Mouse (Mus musculus) left cerebral cortex, adult 2 months (tissue): ENCODE measurements at regions not wholly inside any gene's neighbourhood (a gene's known extent, or its start where the extent isn't known, plus 50 kb on each side); places are given as distances from the start of the nearest gene placed in this dataset.
"Not testable (repeated sequence)": the region's sequence is repeated elsewhere in the genome, so short reads cannot be mapped to it uniquely, and the experiment has no call there.

Experiments used
- DNase-seq, 2 experiments: peaks; one replicate each; pipeline ENCODE4 v3.0.0; 2021 to 2022; ENCODE audit warnings: low spot score in 2 of 2, mixed read lengths in 1 of 2; ENCODE audit errors: extremely low spot score in 1 of 2
- H3K27ac ChIP-seq: fragments of 200-600 bp; 2 replicates; pipeline ENCODE4 v1.8.1; 2022
- H3K4me3 ChIP-seq: fragments of 200-600 bp; 2 replicates; pipeline ENCODE4 v1.8.1; 2022
- CTCF ChIP-seq: fragments of 200-600 bp; IDR thresholded peaks from 2 replicates; pipeline ENCODE4 v1.8.1; 2022; ENCODE audit warnings: antibody characterized with exemption, mild to moderate bottlenecking, moderate library complexity
- intact Hi-C: fragments of 180-260 bp; cut with DNase I; formaldehyde crosslinking; loops from one replicate; pipeline ENCODE4 v1.15.1; 2025

DNA sequence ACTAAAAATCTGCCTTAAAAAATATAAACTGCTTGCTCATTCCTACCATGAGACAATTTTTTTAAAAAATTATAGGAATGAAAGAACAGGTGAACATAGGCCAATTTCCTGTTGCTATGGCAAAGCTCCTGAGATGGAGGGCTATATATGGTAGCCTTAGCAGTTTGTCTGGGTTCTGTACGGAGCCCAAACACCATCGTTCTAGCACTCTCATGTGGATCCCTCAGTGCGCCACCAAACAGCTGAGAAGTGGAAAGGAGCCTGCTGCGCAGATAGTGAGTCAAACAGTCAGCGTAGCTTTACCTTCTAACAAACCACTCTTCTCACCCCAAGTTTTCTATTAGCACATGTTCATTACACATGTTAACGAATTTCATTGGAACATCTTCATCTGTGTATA, 168.9 kb upstream of the Plcz1 start:
- no peak for TF ChIP-seq CTCF
- no peak overlapping the region for H3K27ac ChIP-seq
- intact Hi-C loops: no loop called here
- no peak overlapping the region for H3K4me3 ChIP-seq
- no peak for DNase-seq

DNA sequence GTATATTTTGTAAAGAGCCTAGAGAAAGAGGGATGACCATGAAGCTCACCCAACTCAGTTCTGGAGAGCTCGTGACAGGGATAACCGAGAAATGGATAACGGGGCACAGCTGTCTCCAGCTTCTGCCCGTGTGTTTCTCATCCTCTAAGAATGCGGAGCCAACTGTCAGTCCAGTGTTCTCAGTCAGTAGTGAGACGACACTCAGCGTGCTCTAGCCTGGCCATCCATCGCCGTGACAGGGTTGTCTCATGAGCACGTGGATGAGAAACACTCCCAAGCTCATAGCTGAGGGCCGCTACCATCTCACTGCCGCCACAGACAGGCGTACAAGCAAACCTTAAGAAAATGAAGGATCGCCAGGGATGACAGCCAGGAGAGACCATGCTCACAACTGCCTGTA, 167.8 kb upstream of the Plcz1 start:
- Histone ChIP-seq H3K4me3 (no peak overlapping the region), H3K27ac (no peak overlapping the region)
- DNase-seq: no peak
- TF ChIP-seq CTCF: no peak
- intact Hi-C loops: no loop called here

DNA sequence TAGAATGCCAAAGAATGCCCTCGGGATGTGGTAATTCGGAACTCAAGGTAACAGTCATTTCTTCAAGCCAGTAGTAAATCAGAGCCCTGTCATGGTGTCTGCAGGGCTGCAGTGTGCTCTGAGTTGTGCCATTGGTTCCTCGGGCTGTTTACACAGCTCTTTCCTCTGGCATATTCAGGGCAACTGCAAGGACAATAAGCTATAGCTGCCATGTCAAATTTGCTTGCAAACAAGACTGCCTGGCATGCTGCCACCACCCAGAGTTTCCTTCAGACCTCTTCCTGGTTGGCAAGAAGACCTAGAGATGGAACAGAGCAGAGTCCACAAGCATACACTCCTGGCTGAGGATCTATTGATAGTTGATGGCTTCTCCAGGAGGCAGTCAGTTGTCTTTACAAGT, 167.1 kb upstream of the Plcz1 start:
- Histone ChIP-seq H3K27ac (no peak overlapping the region), H3K4me3 (no peak overlapping the region)
- intact Hi-C loops: no loop called here
- no peak for TF ChIP-seq CTCF
- DNase-seq: no peak

DNA sequence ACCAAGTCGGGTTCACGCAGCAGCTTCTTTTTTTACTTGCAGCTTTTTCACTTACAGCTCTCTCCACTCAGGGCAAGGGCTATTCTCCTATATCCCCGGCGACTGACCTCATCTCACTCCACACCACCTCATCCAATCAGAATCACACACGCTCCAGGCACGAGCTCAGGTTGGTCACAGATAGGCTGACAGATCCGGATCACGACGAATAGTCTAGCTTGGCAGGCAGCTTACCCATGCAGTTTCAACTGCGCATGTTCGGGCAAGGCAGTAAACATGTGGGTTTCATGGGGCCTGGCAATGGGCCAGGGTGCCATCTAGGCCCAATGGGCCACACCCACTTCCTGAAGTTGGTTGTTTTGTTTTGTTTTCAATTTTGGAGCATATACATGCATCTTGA, 165.4 kb upstream of the Plcz1 start:
- H3K4me3 ChIP-seq, H3K27ac ChIP-seq, intact Hi-C loops, DNase-seq: not testable (repeated sequence)

DNA sequence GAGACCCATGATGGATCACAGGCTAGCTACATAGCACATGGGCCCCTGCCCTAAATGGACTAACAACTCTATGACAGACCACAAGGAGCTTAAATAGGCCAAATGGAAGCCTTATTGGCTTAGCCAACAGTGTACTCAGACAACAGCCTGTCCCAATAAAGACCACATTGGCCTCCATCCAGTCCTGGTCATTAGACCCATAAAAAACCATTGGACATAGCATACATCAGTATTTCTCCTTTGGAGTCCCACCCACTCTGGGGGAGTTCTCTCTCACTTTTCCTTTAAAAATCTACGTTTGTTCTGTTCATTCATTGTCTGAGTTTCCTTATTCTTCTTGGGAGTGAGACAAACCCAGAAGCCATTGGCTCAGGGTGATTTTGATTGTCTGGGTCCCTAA, 160.1 kb upstream of the Plcz1 start:
- Histone ChIP-seq H3K4me3 (no peak overlapping the region), H3K27ac (no peak overlapping the region)
- no peak for DNase-seq
- no peak for TF ChIP-seq CTCF
- intact Hi-C loops: no loop called here

DNA sequence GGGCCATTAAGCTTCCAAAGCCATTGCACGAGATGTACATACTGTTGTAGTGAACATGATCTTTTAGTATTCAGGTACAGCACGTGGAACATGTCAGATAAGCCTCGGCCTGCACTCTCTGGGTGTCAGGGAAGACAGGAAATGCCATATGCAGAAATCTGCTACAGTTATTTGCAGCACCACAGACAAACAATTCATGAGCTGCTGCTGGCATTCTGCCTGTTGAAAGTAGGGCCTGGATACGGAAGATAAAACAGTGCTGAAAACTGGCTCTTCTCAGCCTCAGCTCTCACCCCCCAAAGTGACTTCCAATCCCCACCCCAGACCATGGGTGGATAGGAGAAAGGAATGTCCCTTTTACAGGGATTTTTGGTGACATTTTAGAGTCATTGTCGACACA, 159.1 kb upstream of the Plcz1 start:
- H3K27ac ChIP-seq: no peak overlapping the region
- no peak for TF ChIP-seq CTCF
- no peak for DNase-seq
- intact Hi-C loops: no loop called here
- no peak overlapping the region for H3K4me3 ChIP-seq

DNA sequence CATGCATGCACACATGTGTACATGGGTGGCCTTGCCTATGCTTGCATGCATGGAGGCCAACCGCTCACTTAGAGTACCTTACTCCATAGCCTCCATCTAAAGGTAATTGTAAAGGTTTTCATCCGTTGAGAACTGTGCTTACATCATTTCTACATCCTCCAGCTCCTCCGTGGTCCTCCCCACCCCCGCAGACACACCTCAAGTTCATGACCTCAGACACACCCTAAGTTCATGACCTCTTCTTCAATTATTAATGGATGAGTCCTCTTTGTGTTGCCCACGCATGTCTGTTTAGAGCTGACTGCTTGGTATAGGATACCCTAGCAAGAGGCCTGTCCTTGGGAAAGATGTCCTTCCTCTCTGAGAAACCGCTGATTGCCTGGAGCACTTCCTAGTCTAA, 156.8 kb upstream of the Plcz1 start:
- Histone ChIP-seq H3K27ac (no peak overlapping the region), H3K4me3 (no peak overlapping the region)
- no peak for DNase-seq
- TF ChIP-seq CTCF: no peak
- intact Hi-C loops: no loop called here

DNA sequence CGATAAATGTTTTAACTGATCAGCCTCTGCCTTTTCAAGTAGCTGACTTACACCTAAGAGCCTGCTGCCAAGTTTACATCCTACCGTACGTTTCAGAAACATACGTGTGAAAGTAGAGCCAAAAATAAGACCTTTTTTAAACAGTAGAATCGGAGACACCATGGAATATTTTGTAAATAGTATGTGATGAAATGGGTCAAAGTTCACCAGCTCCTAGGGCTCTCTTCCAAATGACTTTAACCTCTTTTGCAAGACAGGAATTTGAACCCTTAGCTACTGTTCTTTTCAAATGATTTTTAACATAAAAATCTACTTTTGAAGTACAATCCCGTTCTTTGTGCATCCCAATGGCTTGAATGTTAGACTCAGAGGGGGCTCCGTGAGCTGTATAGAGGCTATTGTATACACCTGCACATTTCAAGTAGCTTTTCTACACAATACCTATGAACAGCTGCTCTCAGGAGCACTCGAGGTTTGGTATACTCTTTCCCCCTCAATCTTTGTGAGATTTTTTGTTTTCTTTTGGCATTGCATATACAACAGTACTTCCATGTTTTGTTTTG, 155.9 kb upstream of the Plcz1 start:
- intact Hi-C loops: no loop called here
- H3K27ac ChIP-seq: no peak overlapping the region
- DNase-seq: no peak
- no peak overlapping the region for H3K4me3 ChIP-seq
- no peak for TF ChIP-seq CTCF

DNA sequence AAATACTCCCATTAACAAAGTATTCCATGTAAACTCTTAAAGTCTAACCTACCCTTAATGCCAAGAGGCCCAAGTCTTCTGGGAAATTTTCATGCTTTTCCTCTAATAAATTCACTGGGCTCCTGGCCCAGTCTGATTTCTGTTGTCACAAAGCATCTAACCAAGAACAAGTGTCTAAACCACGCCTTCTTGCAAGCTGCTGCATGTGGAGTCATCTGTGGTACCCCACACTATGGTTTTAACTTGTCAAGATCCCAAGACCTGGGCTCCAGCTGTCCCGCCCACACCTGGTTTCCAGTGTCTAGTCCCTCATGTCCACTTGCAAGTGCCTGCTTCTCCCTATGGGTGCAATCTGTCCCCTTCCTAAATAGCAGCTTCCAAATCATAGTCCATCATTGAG, 153.0 kb upstream of the Plcz1 start:
- intact Hi-C loops: no loop called here
- no peak for TF ChIP-seq CTCF
- no peak overlapping the region for H3K4me3 ChIP-seq
- DNase-seq: no peak
- H3K27ac ChIP-seq: no peak overlapping the region

DNA sequence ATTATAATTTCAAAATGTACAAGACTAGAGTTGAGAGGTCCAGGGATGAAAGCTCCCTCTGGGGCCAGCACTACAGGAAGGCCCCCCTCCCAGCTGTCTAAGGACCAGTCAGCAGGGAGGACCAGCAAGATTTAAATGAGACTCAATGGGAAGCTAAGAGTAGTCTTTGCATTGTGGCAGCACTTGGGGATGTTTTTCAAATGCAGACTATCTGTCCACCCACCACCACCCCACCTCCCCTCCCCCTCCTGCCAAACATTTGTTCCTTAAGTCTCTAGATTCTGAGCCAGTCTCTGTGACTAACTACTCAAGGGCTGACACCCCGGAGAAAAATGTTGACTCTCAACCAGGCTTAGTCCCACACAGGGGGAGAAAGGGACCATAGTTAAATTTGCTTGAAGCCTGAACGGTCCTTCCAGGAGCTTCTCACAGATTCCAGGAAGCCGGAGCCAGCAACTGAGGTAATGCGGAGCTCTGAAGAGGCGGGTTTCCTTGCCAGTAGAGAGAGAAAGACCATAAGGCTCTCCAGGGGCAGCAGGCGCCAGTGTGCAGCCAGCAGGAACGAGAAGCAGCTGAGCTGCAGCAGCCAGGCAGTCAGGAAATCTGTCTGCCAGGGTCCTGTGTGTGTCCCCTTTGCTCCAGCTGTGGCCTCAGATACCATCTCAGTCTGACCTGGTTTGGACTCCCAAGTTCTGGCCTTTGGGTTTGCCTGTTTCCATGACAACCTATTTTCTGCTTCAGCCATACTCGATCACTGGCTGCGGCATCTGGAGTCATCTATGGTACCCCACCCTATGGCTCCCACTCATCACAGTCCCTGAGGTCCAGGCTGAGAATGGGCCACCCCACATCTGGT, 152.1 kb upstream of the Plcz1 start:
- intact Hi-C loops: no loop called here
- H3K4me3 ChIP-seq: no peak overlapping the region
- no peak for TF ChIP-seq CTCF
- DNase-seq: peak in 1 of 2 experiments; percentile 28
- peak overlapping the region; percentile 18; the same call in 1 of the 2 replicates for H3K27ac ChIP-seq

DNA sequence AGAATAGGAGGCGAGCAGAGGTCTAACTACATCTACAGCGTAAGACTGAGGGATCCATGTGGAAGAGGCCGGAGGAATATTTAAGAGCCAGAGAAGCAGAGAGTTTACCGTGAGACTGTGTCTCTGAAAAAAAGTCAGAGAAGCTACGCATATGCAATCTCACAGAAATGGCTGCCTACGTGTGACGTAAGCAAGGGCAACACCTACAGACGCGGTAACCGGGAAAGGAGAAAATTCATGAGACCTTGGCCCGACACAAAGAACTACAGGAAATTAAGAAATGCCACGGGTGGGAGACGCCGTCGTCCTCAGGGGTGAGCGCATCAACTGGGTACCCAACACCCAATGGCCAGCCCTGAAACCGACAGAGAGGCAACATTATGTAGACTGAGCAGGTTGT, 151.3 kb upstream of the Plcz1 start:
- Histone ChIP-seq H3K27ac (no peak overlapping the region), H3K4me3 (no peak overlapping the region)
- no peak for DNase-seq
- no peak for TF ChIP-seq CTCF
- intact Hi-C loops: no loop called here

DNA sequence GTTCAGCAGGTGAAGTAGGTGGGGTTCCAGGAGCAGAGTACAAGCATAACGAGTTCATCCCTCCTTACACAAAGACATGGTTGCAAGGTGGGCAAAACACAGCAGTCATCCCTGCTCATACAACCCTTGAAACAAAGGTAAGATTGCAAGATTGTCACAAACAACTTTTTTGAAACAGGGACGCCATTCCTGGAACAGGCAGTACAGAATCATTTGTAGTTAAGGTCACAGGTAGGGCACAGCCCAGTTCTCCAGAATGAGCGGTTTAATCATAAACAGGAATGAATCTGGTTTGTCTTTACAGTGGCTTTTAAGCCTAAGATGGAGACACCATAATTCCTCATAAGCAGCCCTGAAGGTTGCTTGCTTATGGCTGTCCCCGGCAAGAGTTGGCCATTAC, 150.1 kb upstream of the Plcz1 start:
- Histone ChIP-seq H3K4me3 (no peak overlapping the region), H3K27ac (no peak overlapping the region)
- no peak for TF ChIP-seq CTCF
- intact Hi-C loops: no loop called here
- no peak for DNase-seq

DNA sequence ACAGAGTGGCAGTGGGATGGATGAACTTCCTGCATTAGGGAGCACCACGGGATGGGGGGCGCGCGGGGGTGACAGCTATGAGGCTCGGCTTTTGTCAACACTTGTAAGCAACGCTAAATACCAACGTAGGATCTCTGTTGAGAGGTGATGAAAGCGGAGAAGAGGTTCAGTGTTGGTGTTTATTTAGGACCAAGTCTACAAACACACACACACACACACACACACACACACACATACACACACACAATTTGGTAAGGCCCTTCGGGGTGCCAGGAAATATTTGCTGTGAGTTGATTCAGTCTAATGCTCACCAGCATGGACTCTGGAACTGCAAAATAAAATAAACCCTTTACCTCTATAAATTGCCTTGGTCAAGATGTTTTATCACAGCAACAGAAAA, 148.3 kb upstream of the Plcz1 start:
- DNase-seq: no peak
- intact Hi-C loops: no loop called here
- no peak for TF ChIP-seq CTCF
- Histone ChIP-seq H3K27ac (no peak overlapping the region), H3K4me3 (no peak overlapping the region)
